Mouse (Mus musculus) liver, postnatal 0 days (tissue): Measurements from ENCODE around the gene Cerkl.

Source experiments
- CTCF ChIP-seq: sonication (generic); IDR thresholded peaks from 2 replicates; pipeline ENCODE4 v1.5.1; 2016; ENCODE audit warnings: antibody characterized with exemption, low read depth
- EP300 ChIP-seq: IDR thresholded peaks from 2 replicates; pipeline ENCODE4 v1.6.1; 2016; ENCODE audit warnings: antibody characterized with exemption, low read depth, mild to moderate bottlenecking

DNA sequence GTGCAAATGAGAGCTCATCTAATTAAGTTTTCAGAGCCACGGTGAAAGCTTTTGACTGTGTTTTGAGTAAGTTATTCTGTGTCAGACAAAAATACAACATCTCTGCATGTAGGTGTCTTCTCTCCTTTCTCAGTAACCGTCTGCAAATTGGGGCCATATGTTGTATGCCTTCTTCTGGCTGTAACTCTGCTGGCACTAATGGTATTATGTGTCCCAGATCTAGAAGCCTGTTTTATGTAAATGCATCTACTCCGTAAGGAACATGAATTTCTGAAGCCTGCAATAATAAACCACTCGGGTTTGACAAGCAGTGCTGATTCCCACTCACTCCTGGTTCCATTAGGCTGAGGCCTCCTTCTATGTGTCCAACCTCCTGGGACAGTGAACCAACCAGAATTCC is 149.0 kb downstream of the Cerkl start:
- no peak for TF ChIP-seq CTCF
- no peak for TF ChIP-seq EP300
